Mouse (Mus musculus) urinary bladder, adult 18-20 months (tissue): ENCODE measurements around the gene Zfp266.
"Not testable (repeated sequence)": the region's sequence is repeated elsewhere in the genome, so short reads cannot be mapped to it uniquely, and the experiment has no call there.

Experiments
- DNase-seq, 2 experiments: peaks; one replicate each; pipeline ENCODE4 v3.0.0; 2022; ENCODE audit warnings: low spot score in 2 of 2, mixed read lengths in 2 of 2

The Zfp266 gene

GRCm38 (mm10) chr9:20521306-20521957 lies at the start of gene Zfp266:
Gene Zfp266, minus strand, starts transcription at chr9:20521417.
- peak; percentile 87 to 93 for DNase-seq

GRCm38 (mm10) chr9:20565326-20566030 lies 44.3 kb upstream of the Zfp266 start:
- not testable (repeated sequence) for DNase-seq

GRCm38 (mm10) chr9:20562177-20562576 lies 41.0 kb upstream of the Zfp266 start:
- DNase-seq = no peak

GRCm38 (mm10) chr9:20552698-20553097 lies 31.5 kb upstream of the Zfp266 start:
- DNase-seq = no peak

GRCm38 (mm10) chr9:20551781-20552275 lies 30.6 kb upstream of the Zfp266 start:
- DNase-seq = no peak

GRCm38 (mm10) chr9:20545151-20545550 lies 23.9 kb upstream of the Zfp266 start:
- DNase-seq = no peak

GRCm38 (mm10) chr9:20544070-20544821 lies 23.0 kb upstream of the Zfp266 start:
- DNase-seq = peak; percentile 84 to 88

- DNase-seq = peak; percentile 26 to 30
Measured at GRCm38 (mm10) chr9:20543496-20543895, 22.3 kb upstream of the Zfp266 start.

GRCm38 (mm10) chr9:20536598-20536997 lies 15.4 kb upstream of the Zfp266 start:
- DNase-seq = no peak

- no peak for DNase-seq
Measured at GRCm38 (mm10) chr9:20534326-20534926, 13.2 kb upstream of the Zfp266 start.

GRCm38 (mm10) chr9:20520531-20521210 lies 546 bp downstream of the Zfp266 start:
- DNase-seq = no peak

- DNase-seq = no peak
Measured at GRCm38 (mm10) chr9:20519949-20520348, 1.3 kb downstream of the Zfp266 start.

GRCm38 (mm10) chr9:20518708-20519107 lies 2.5 kb downstream of the Zfp266 start:
- DNase-seq = no peak

GRCm38 (mm10) chr9:20517727-20518126 lies 3.5 kb downstream of the Zfp266 start:
- no peak for DNase-seq

GRCm38 (mm10) chr9:20514016-20514415 lies 7.2 kb downstream of the Zfp266 start:
- DNase-seq = no peak

GRCm38 (mm10) chr9:20512714-20513113 lies 8.5 kb downstream of the Zfp266 start:
- no peak for DNase-seq

- DNase-seq = no peak
Measured at GRCm38 (mm10) chr9:20511645-20512044, 9.6 kb downstream of the Zfp266 start.

GRCm38 (mm10) chr9:20510346-20510745 lies 10.9 kb downstream of the Zfp266 start:
- DNase-seq = no peak

- no peak for DNase-seq
Measured at GRCm38 (mm10) chr9:20509676-20510075, 11.5 kb downstream of the Zfp266 start.

GRCm38 (mm10) chr9:20504801-20505200 lies 16.4 kb downstream of the Zfp266 start:
- no peak for DNase-seq

GRCm38 (mm10) chr9:20493281-20493680 lies 27.9 kb downstream of the Zfp266 start:
- DNase-seq = no peak
